Mouse (Mus musculus) activated CD4-positive, CD25-positive, alpha-beta regulatory T cell, adult 4 months (primary cell): ENCODE data around the gene Rpl27. TPM values are rescaled to one million over a fixed set of nuclear protein-coding genes. Genes with fewer than 3 reads are reported as not detected.
"Not testable (repeated sequence)": the region's sequence is repeated elsewhere in the genome, so short reads cannot be mapped to it uniquely, and the experiment has no call there.

Experiments
- ATAC-seq: one replicate; pipeline ENCODE4 v1.8.0; 2017
- polyA plus RNA-seq, 2 experiments: library from polyadenylated mRNA; unstranded; fragments of 100-300 nt; shearing (Covaris generic); gene quantifications; one replicate each; pipeline ENCODE4 v1.2.1; 2017

Rpl27 gene
- polyA plus RNA-seq, 2 experiments from 2014 or later, result 581 to 812 TPM

GRCm38 (mm10) chr11:101468731-101469130 lies 26.6 kb downstream of the Rpl27 start:
- no peak for ATAC-seq

GRCm38 (mm10) chr11:101469155-101469554 lies 27.1 kb downstream of the Rpl27 start:
- no peak for ATAC-seq

GRCm38 (mm10) chr11:101470206-101470605 lies 28.1 kb downstream of the Rpl27 start:
- ATAC-seq, result no peak

GRCm38 (mm10) chr11:101471926-101472325 lies 29.8 kb downstream of the Rpl27 start:
- ATAC-seq, result no peak

GRCm38 (mm10) chr11:101472336-101472735 lies 30.2 kb downstream of the Rpl27 start:
- no peak for ATAC-seq

- not testable (repeated sequence) for ATAC-seq
Observed at GRCm38 (mm10) chr11:101473686-101474085, 31.6 kb downstream of the Rpl27 start.

- ATAC-seq, result no peak
Observed at GRCm38 (mm10) chr11:101474298-101474697, 32.2 kb downstream of the Rpl27 start.

- ATAC-seq, result not testable (repeated sequence)
Observed at GRCm38 (mm10) chr11:101476361-101476760, 34.3 kb downstream of the Rpl27 start.

GRCm38 (mm10) chr11:101477194-101477551 lies 35.1 kb downstream of the Rpl27 start:
- ATAC-seq, result no peak

GRCm38 (mm10) chr11:101477552-101478211 lies 35.6 kb downstream of the Rpl27 start:
- no peak for ATAC-seq

- ATAC-seq, result no peak
Observed at GRCm38 (mm10) chr11:101479171-101479635, 37.1 kb downstream of the Rpl27 start.

- no peak for ATAC-seq
Observed at GRCm38 (mm10) chr11:101480912-101481311, 38.8 kb downstream of the Rpl27 start.

- no peak for ATAC-seq
Observed at GRCm38 (mm10) chr11:101483804-101484203, 41.7 kb downstream of the Rpl27 start.

GRCm38 (mm10) chr11:101484245-101484644 lies 42.1 kb downstream of the Rpl27 start:
- ATAC-seq, result no peak

GRCm38 (mm10) chr11:101484814-101485213 lies 42.7 kb downstream of the Rpl27 start:
- ATAC-seq, result no peak

- no peak for ATAC-seq
Observed at GRCm38 (mm10) chr11:101485509-101486028, 43.5 kb downstream of the Rpl27 start.

GRCm38 (mm10) chr11:101486126-101486525 lies 44.0 kb downstream of the Rpl27 start:
- ATAC-seq, result no peak

Other genes with a start within 250 kb of the Rpl27 start
- gene Ezh1, start 215.8 kb upstream of the Rpl27 start, polyA plus RNA-seq, result 10 to 100 TPM; 48.1 to 52.2 TPM
- gene Ramp2, start 196.3 kb upstream of the Rpl27 start, polyA plus RNA-seq, result not detected
- gene Vps25, start 188.6 kb upstream of the Rpl27 start, polyA plus RNA-seq, result 100 to 1,000 TPM; 122 to 153 TPM
- 1 to 10 TPM in 1 of 2 experiments, under 1 TPM in 1; 0.58 to 1.0 TPM for gene Wnk4, start 181.7 kb upstream of the Rpl27 start, polyA plus RNA-seq
- 1 to 10 TPM in 1 of 2 experiments, not detected in 1; 1.0 TPM for gene Cntd1, start 163.3 kb upstream of the Rpl27 start, polyA plus RNA-seq
- 100 to 1,000 TPM; 109 to 144 TPM for gene Coa3, start 163.2 kb upstream of the Rpl27 start, polyA plus RNA-seq
- 10 to 100 TPM; 79.0 to 81.0 TPM for gene Becn1, start 140.0 kb upstream of the Rpl27 start, polyA plus RNA-seq
- gene Psme3, start 126.1 kb upstream of the Rpl27 start, polyA plus RNA-seq, result 10 to 100 TPM; 37.1 to 53.3 TPM
- 1 to 10 TPM; 2.1 to 2.5 TPM for gene Aoc2, start 117.2 kb upstream of the Rpl27 start, polyA plus RNA-seq
- not detected for gene Aoc3, start 111.7 kb upstream of the Rpl27 start, polyA plus RNA-seq
- gene G6pc, start 74.7 kb upstream of the Rpl27 start, polyA plus RNA-seq, result not detected
- 10 to 100 TPM; 33.5 to 42.6 TPM for gene Aarsd1, start 24.7 kb upstream of the Rpl27 start, polyA plus RNA-seq
- 1 to 10 TPM in 1 of 2 experiments, not detected in 1; 1.5 TPM for gene Gm27029, start 17.5 kb upstream of the Rpl27 start, polyA plus RNA-seq
- gene Rundc1, start 17.2 kb upstream of the Rpl27 start, polyA plus RNA-seq, result 1 to 10 TPM; 5.4 to 8.0 TPM
- 1 to 10 TPM; 1.1 to 4.2 TPM for gene Ptges3l, start 17.0 kb upstream of the Rpl27 start, polyA plus RNA-seq
- 100 to 1,000 TPM; 148 to 179 TPM for gene Ifi35, start 6.1 kb downstream of the Rpl27 start, polyA plus RNA-seq
- gene Rnd2, start 22.7 kb downstream of the Rpl27 start, polyA plus RNA-seq, result under 1 TPM; 0.24 to 0.36 TPM
- gene Vat1, start 23.9 kb downstream of the Rpl27 start, polyA plus RNA-seq, result 1 to 10 TPM in 1 of 2 experiments, under 1 TPM in 1; 0.60 to 1.5 TPM
- gene Brca1, start 109.7 kb downstream of the Rpl27 start, polyA plus RNA-seq, result 1 to 10 TPM; 5.4 to 5.8 TPM
- gene Nbr1, start 109.9 kb downstream of the Rpl27 start, polyA plus RNA-seq, result 10 to 100 TPM; 42.3 to 84.0 TPM
- gene Tmem106a, start 139.9 kb downstream of the Rpl27 start, polyA plus RNA-seq, result 10 to 100 TPM; 13.4 to 13.6 TPM
- not detected for gene Gm11634, start 157.0 kb downstream of the Rpl27 start, polyA plus RNA-seq
- 100 to 1,000 TPM in 1 of 2 experiments, 10 to 100 TPM in 1; 65.1 to 101 TPM for gene Rdm1, start 184.9 kb downstream of the Rpl27 start, polyA plus RNA-seq
- under 1 TPM; 0.32 to 0.36 TPM for gene Arl4d, start 223.2 kb downstream of the Rpl27 start, polyA plus RNA-seq